Mouse (Mus musculus) heart, embryonic 13.5 days (tissue): ENCODE results near the gene Pik3ca. TPM values are rescaled to one million over a fixed set of nuclear protein-coding genes. Genes with fewer than 3 reads are reported as not detected.

Experiments
- ATAC-seq: fragments of 200-750 bp; cut with Nextera tagmentation; 2 replicates; pipeline ENCODE4 v1.8.0; 2017; ENCODE audit warnings: moderate TSS enrichment; ENCODE audit not compliant: insufficient number of reproducible peaks, low FRiP score, low TSS enrichment; ENCODE audit errors: extremely low read depth
- H3K27ac ChIP-seq: fragments of 300-500 bp; sonication (generic); replicated peaks from 2 replicates; pipeline ENCODE4 v1.5.1; 2015; ENCODE audit warnings: moderate library complexity, mild to moderate bottlenecking, inconsistent platforms
- H3K27me3 ChIP-seq: fragments of 300-500 bp; sonication (generic); replicated peaks from 2 replicates; pipeline ENCODE4 v1.6.1; 2015; ENCODE audit warnings: mild to moderate bottlenecking, inconsistent platforms
- H3K36me3 ChIP-seq: fragments of 300-500 bp; sonication (generic); 2 replicates; pipeline ENCODE4 v1.6.1; 2015; ENCODE audit warnings: mild to moderate bottlenecking, inconsistent platforms
- H3K4me1 ChIP-seq: fragments of 300-500 bp; sonication (generic); 2 replicates; pipeline ENCODE4 v1.6.1; 2015; ENCODE audit warnings: inconsistent platforms
- H3K4me2 ChIP-seq: fragments of 300-500 bp; sonication (generic); 2 replicates; pipeline ENCODE4 v1.6.1; 2015; ENCODE audit warnings: inconsistent platforms, mild to moderate bottlenecking, moderate library complexity
- H3K4me3 ChIP-seq: fragments of 300-500 bp; sonication (generic); 2 replicates; pipeline ENCODE4 v1.5.1; 2015; ENCODE audit warnings: moderate library complexity, mild to moderate bottlenecking, inconsistent platforms
- H3K9ac ChIP-seq: fragments of 300-500 bp; sonication (generic); 2 replicates; pipeline ENCODE4 v1.6.1; 2015; ENCODE audit warnings: inconsistent platforms, mild to moderate bottlenecking, moderate library complexity
- H3K9me3 ChIP-seq: fragments of 300-500 bp; sonication (generic); 2 replicates; pipeline ENCODE4 v1.6.1; 2016; ENCODE audit warnings: inconsistent platforms
- WGBS: fragments of 180-500 bp; shearing (Covaris S2); methylation state at CpG from one replicate; pipeline ENCODE4 v1.1.7; 2015; ENCODE audit warnings: mixed read lengths; 5-methylcytosine and 5-hydroxymethylcytosine counted together
- polyA plus RNA-seq: library from polyadenylated mRNA; unstranded; fragments of >200 nt; fragmentation: Nextera tagmentation; extraction: Ambion mirVana; gene quantifications from 2 replicates; pipeline ENCODE4 v1.2.1, GENCODE M21; 2015

Pik3ca gene
- polyA plus RNA-seq, 1 experiment from 2014 or later, result 5.2 TPM

DNA sequence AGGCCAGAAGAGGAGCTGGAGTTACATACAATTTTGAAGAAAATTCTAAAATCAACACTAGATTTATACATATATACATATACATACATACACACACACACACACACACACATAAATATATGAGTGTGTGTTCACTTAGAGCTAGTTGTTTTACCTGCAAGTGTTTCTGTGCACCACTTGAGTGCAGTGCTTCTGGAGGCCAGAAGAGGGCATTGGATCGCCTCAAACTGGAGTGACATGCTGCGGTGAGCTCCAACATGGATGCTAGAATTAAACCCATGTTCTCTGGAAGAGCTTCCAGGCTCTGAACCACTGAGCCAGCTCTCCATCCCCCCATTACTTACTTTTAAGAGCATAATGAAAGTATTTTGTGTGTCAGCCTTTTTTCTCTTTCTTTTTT lies 17.6 kb upstream of the Pik3ca start:
- no peak for ATAC-seq
- Histone ChIP-seq H3K4me1 (no peaks in the 10 kb centered on the region), H3K4me2 (no peak overlapping the region), H3K9ac (no peak overlapping the region), H3K4me3 (no peak overlapping the region), H3K27ac (no peak overlapping the region), H3K9me3 (no peaks in the 10 kb centered on the region), H3K36me3 (no peaks in the 10 kb centered on the region), H3K27me3 (no peaks in the 10 kb centered on the region)
- WGBS, result 29% methylated on average over 2 of the region's 2 CpGs

DNA sequence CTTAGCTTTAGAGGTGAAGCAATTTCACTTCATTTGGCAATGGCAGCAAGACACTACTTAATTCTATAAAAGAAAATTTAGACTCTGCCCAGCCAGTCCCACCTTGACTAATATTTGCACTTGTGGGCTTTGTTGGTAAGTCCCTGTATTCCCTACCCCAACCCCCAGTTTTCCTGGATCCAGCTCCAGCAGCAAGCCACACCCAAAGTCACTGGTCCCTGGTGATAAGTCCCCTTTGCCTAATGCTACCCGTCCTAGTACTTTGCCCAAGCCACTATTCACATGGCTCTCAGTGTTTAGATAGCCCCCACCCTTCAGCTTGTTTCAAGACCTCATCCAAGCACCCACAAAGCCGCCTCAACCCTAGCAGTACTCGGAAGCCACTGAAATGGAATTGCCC lies 15.9 kb upstream of the Pik3ca start:
- no peak for ATAC-seq
- H3K36me3 ChIP-seq, result no peaks in the 10 kb centered on the region
- no peaks in the 10 kb centered on the region for H3K27me3 ChIP-seq
- H3K27ac ChIP-seq, result no peak overlapping the region
- no peak overlapping the region for H3K4me3 ChIP-seq
- 54% methylated on average over 3 of the region's 3 CpGs for WGBS
- no peaks in the 10 kb centered on the region for H3K4me1 ChIP-seq
- H3K9ac ChIP-seq, result no peak overlapping the region
- no peaks in the 10 kb centered on the region for H3K9me3 ChIP-seq
- no peak overlapping the region for H3K4me2 ChIP-seq

DNA sequence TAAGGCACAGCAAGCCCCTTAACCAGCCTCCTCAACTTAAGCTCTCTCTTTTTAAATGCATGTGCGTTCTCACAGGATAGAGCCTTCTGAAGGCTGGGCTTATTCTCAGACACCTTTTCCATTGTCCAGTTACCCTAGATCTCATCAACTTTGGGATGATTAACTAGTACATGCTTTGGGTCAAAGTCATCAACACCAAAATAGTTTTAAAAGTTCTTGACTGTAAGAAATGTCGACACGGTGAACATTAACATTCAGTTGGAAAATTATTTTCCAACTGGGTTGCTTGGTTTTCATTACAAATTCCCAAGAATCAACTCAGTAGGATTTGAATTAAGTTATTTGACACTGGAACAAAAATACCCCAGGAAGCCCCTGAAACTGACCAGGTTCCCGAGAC lies 4.6 kb upstream of the Pik3ca start:
- 77% methylated on average over 4 of the region's 4 CpGs for WGBS
- Histone ChIP-seq H3K27me3 (no peaks in the 10 kb centered on the region), H3K4me2 (no peak overlapping the region), H3K4me1 (peaks cover 3% of the 10 kb centered on the region; the same call in 1 of the 2 replicates), H3K9ac (no peak overlapping the region), H3K36me3 (no peaks in the 10 kb centered on the region), H3K4me3 (no peak overlapping the region), H3K9me3 (no peaks in the 10 kb centered on the region), H3K27ac (no peak overlapping the region)
- ATAC-seq, result no peak

DNA sequence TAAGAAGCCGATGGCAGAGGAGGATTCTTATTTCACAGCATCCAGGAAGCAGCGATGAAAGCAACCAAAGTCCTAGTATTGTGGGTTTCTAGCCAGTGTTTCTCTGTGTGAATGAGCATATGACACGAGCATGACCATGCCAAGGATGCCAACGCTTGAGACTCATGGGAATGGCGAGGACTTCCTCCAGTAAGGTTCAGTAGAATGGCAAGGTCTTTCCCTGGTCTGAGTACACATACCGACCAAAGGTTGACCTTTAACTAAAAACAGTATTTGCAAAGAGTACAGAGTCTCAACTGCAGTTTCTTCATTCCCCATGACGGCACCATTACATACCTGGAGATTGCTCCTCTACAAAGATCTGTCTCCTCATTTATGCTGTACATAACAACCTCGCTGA lies 3.5 kb upstream of the Pik3ca start:
- Histone ChIP-seq H3K27ac (no peak overlapping the region), H3K4me1 (peaks cover 9% of the 10 kb centered on the region), H3K36me3 (no peaks in the 10 kb centered on the region), H3K9ac (no peak overlapping the region), H3K27me3 (no peaks in the 10 kb centered on the region), H3K4me2 (no peak overlapping the region), H3K9me3 (no peaks in the 10 kb centered on the region), H3K4me3 (no peak overlapping the region)
- WGBS, result 83% methylated on average over 8 of the region's 8 CpGs
- ATAC-seq, result no peak

DNA sequence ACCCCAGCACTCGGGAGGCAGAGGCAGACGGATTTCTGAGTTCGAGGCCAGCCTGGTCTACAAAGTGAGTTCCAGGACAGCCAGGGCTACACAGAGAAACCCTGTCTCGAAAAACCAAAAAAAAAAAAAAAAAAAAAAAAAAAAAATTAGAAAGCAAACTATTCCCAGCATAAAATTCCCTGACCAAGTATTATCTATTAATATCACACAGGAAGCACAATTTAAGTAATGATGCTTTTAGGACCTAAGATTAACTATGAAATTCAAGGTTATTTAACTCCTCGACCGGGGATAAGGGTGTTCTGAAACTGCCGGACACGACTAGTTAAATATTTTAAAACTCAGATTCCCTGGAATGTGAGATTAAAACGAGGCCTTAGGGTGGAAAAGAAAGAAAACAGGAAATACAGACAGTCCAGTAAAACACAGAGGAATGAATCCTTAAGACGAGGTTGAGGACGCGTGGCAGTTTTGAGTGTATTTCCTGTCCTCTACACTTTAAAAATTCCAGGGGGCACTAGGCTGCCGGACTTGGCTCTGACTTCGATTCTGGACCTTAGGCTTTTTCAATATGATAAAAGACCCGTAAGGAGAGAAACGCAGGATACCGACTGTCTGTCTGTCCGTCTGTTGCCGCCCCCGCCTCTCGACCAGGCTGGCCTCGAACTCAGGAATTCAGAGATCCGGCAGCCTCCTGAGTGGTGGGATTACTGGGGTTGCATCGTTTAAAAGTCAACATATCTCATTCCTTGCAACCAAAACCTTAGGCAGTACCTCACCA lies 1.5 kb upstream of the Pik3ca start:
- no peaks in the 10 kb centered on the region for H3K9me3 ChIP-seq
- peak overlapping the region; percentile 76 for H3K4me2 ChIP-seq
- no peaks in the 10 kb centered on the region for H3K36me3 ChIP-seq
- peak overlapping the region; percentile 78 for H3K4me3 ChIP-seq
- H3K9ac ChIP-seq, result peak overlapping the region; percentile 82
- no peak for ATAC-seq
- H3K27ac ChIP-seq, result peak overlapping the region; percentile 98
- H3K4me1 ChIP-seq, result peaks cover 28% of the 10 kb centered on the region
- no peaks in the 10 kb centered on the region for H3K27me3 ChIP-seq
- WGBS, result 18% methylated on average over 23 of the region's 24 CpGs

DNA sequence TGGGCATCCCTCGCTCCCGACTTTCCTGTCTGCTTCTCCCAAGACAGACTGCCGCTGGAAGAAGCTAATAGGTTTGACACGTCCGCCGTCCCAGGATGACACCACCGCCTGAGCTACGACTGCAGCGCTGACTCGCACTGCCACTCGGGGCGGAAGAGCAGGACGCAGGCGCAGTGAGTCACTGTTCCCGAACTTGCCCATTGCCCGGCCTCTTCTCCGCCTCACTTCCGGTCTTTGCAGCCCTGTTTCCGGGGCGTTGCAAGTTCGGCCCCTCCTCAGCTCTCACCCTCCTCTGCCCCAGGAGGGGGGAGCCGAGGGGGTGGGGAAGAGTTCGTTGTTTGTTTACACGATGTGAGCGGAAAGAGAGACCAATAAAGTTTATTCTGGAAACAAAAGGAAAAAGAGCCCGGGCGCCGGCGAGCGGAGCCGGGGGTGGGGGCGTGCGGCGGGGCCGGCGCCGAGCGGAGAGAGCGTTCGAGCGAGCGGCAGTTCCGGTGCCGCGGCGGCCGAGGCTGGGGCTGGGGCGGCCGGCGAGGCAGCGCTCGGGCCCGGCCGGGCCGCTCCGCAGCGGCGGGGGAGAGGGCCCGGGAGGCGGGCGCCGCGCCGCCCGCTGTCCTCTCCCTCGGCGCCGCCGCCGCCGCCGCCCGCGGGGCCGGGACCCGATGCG lies 544 bp upstream of the Pik3ca start:
- Histone ChIP-seq H3K9me3 (no peaks in the 10 kb centered on the region), H3K4me3 (peak overlapping the region; percentile 78), H3K27ac (peak overlapping the region; percentile 98), H3K4me1 (peaks cover 37% of the 10 kb centered on the region), H3K9ac (peak overlapping the region; percentile 98), H3K4me2 (peak overlapping the region; percentile 76), H3K36me3 (no peaks in the 10 kb centered on the region), H3K27me3 (no peaks in the 10 kb centered on the region)
- under 1% methylated on average over 65 of the region's 77 CpGs for WGBS
- ATAC-seq, result peak; percentile 86

DNA sequence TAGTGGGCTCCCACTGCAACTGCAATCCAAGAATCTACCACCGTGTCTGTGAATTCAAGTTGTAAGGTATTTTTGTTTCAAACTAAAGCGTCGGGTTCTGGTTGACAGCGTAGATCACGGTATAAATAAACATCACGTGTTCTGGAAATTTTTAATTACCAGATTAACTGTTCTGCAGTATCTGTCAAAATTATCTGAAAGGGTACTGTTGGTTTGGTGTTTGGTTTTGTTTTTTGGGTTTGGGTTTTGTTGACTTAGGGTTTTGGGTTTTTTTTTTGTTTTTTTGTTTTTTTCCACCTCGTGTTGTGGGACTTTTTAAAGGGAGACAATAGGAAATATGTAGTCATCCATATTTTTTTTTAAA lies 686 bp downstream of the Pik3ca start:
- H3K9me3 ChIP-seq, result no peaks in the 10 kb centered on the region
- peak overlapping the region; percentile 78 for H3K4me3 ChIP-seq
- ATAC-seq, result no peak
- H3K9ac ChIP-seq, result peak overlapping the region; percentile 98
- no peaks in the 10 kb centered on the region for H3K36me3 ChIP-seq
- peak overlapping the region; percentile 76 for H3K4me2 ChIP-seq
- under 1% methylated on average over 7 of the region's 7 CpGs for WGBS
- peaks cover 44% of the 10 kb centered on the region for H3K4me1 ChIP-seq
- H3K27me3 ChIP-seq, result no peaks in the 10 kb centered on the region
- peak overlapping the region; percentile 98 for H3K27ac ChIP-seq

DNA sequence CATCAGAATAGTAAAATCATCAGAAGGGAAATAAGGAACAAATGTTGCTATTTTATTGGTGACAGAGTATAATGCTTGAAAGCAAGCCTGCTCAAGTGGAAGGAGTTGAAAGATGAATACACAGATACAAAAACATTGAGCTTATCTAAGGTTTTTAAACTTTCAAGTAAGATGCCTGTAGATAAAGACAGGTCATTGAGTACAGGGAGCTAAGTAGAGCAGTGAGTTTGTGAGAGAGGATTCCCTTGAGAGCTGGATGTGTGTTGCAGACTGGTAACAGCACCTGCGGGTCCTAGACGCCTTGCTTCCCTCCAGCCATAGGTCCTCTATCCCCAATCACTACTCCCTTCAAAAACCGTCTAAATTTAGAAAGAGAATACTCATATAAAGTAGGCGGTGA lies 1.2 kb downstream of the Pik3ca start:
- no peaks in the 10 kb centered on the region for H3K27me3 ChIP-seq
- ATAC-seq, result no peak
- H3K4me2 ChIP-seq, result peak overlapping the region; percentile 76
- H3K4me1 ChIP-seq, result peaks cover 49% of the 10 kb centered on the region
- H3K9me3 ChIP-seq, result no peaks in the 10 kb centered on the region
- peak overlapping the region; percentile 78 for H3K4me3 ChIP-seq
- peak overlapping the region; percentile 53 for H3K27ac ChIP-seq
- no peaks in the 10 kb centered on the region for H3K36me3 ChIP-seq
- peak overlapping the region; percentile 98 for H3K9ac ChIP-seq
- WGBS, result 15% methylated on average over 4 of the region's 4 CpGs

- 57% methylated on average over 4 of the region's 4 CpGs for WGBS
- no peaks in the 10 kb centered on the region for H3K36me3 ChIP-seq
- no peaks in the 10 kb centered on the region for H3K27me3 ChIP-seq
- peak overlapping the region; percentile 78; the same call in 1 of the 2 replicates for H3K4me3 ChIP-seq
- no peak for ATAC-seq
- no peak overlapping the region for H3K27ac ChIP-seq
- peaks cover 56% of the 10 kb centered on the region for H3K4me1 ChIP-seq
- H3K4me2 ChIP-seq, result peak overlapping the region; percentile 76
- H3K9me3 ChIP-seq, result no peaks in the 10 kb centered on the region
- H3K9ac ChIP-seq, result peak overlapping the region; percentile 61
These were observed 1.9 kb downstream of the Pik3ca start for GRCm38 (mm10) chr3:32399381-32399780.

GRCm38 (mm10) chr3:32399931-32400330 lies 2.5 kb downstream of the Pik3ca start:
- Histone ChIP-seq H3K4me2 (peak overlapping the region; percentile 76), H3K36me3 (no peaks in the 10 kb centered on the region), H3K4me1 (peaks cover 62% of the 10 kb centered on the region), H3K9ac (peak overlapping the region; percentile 61), H3K27ac (no peak overlapping the region), H3K4me3 (no peak overlapping the region), H3K27me3 (no peaks in the 10 kb centered on the region), H3K9me3 (no peaks in the 10 kb centered on the region)
- no peak for ATAC-seq
- 48% methylated on average over 2 of the region's 2 CpGs for WGBS

DNA sequence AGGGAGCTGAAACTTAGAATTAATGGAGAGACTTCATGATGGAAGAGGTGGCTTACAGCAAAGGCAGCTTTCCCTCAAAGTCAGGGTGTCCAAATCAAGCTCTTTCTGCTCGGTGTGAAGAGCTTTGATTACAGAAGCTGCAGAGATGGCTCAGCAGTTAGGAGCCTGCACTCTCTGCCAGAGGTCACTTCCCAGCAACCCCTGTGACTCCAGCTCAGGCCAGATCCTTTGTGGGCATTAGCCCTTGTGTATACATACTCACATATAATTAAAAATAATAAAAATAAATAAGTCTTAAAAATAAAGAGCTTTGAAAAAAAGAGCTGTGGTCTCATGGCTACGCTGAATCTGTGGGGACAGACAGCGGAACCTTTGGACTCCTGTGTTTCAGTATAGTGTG lies 4.1 kb downstream of the Pik3ca start:
- ATAC-seq, result no peak
- Histone ChIP-seq H3K4me1 (peaks cover 76% of the 10 kb centered on the region), H3K27ac (no peak overlapping the region), H3K9ac (peak overlapping the region; percentile 40; the same call in 1 of the 2 replicates), H3K27me3 (no peaks in the 10 kb centered on the region), H3K9me3 (no peaks in the 10 kb centered on the region), H3K36me3 (no peaks in the 10 kb centered on the region), H3K4me3 (no peak overlapping the region), H3K4me2 (no peak overlapping the region)
- 70% methylated on average over 3 of the region's 3 CpGs for WGBS
